Mouse (Mus musculus) embryonic facial prominence, embryonic 14.5 days (tissue): ENCODE results near the gene Ilf2. TPM values are rescaled to one million over a fixed set of nuclear protein-coding genes. Genes with fewer than 3 reads are reported as not detected.

Source experiments
- ATAC-seq: fragments of 200-750 bp; cut with Nextera tagmentation; 2 replicates; pipeline ENCODE4 v1.8.0; 2017; ENCODE audit warnings: low read depth, moderate number of reproducible peaks, moderate TSS enrichment
- DNase-seq: peaks from one replicate; pipeline ENCODE4 v3.0.0-alpha.2; 2015; ENCODE audit warnings: low spot score
- H3K27ac ChIP-seq: fragments of 300-500 bp; sonication (generic); replicated peaks from 2 replicates; pipeline ENCODE4 v1.5.1; 2014; ENCODE audit warnings: low read depth, mild to moderate bottlenecking, low read length, moderate library complexity
- H3K27me3 ChIP-seq: fragments of 300-500 bp; sonication (generic); replicated peaks from 2 replicates; pipeline ENCODE4 v1.6.1; 2014; ENCODE audit warnings: low read length; ENCODE audit not compliant: control insufficient read depth, insufficient read depth
- H3K36me3 ChIP-seq: fragments of 300-500 bp; sonication (generic); 2 replicates; pipeline ENCODE4 v1.6.1; 2014; ENCODE audit warnings: low read length, mixed read lengths; ENCODE audit not compliant: control insufficient read depth, insufficient read depth
- H3K4me1 ChIP-seq: fragments of 300-500 bp; sonication (generic); 2 replicates; pipeline ENCODE4 v1.6.1; 2014; ENCODE audit warnings: antibody characterized with exemption, low read length; ENCODE audit not compliant: control insufficient read depth, insufficient read depth
- H3K4me2 ChIP-seq: fragments of 300-500 bp; sonication (generic); 2 replicates; pipeline ENCODE4 v1.6.1; 2014; ENCODE audit warnings: low read depth, mild to moderate bottlenecking, low read length, moderate library complexity, mixed read lengths
- H3K4me3 ChIP-seq: fragments of 300-500 bp; sonication (generic); 2 replicates; pipeline ENCODE4 v1.5.1; 2014; ENCODE audit warnings: low read depth, mild to moderate bottlenecking, low read length
- H3K9ac ChIP-seq: fragments of 300-500 bp; sonication (generic); 2 replicates; pipeline ENCODE4 v1.6.1; 2014; ENCODE audit warnings: low read depth, mild to moderate bottlenecking, low read length, moderate library complexity, mixed read lengths
- H3K9me3 ChIP-seq: fragments of 300-500 bp; sonication (generic); 2 replicates; pipeline ENCODE4 v1.6.1; 2016; ENCODE audit warnings: low read length; ENCODE audit not compliant: control insufficient read depth
- WGBS: fragments of 180-500 bp; shearing (Covaris S2); extraction: QIAGEN DNeasy Blood & Tissue Kit; methylation state at CpG from one replicate; pipeline ENCODE4 v1.1.7; 2014; 5-methylcytosine and 5-hydroxymethylcytosine counted together
- polyA plus RNA-seq: library from polyadenylated mRNA; unstranded; fragments of >200 nt; fragmentation: Nextera tagmentation; extraction: Ambion mirVana; gene quantifications from 2 replicates; pipeline ENCODE4 v1.2.1, GENCODE M21; 2014

Ilf2 gene
- polyA plus RNA-seq, 1 experiment from 2014 or later = 137 TPM

- Histone ChIP-seq H3K9me3 (no peaks in the 10 kb centered on the region), H3K36me3 (peaks cover 36% of the 10 kb centered on the region), H3K4me2 (peak within 1 kb of the TSS; percentile 64), H3K4me3 (peak within 1 kb of the TSS; percentile 95), H3K27ac (peak within 1 kb of the TSS; percentile 94), H3K27me3 (peaks cover 6% of the 10 kb centered on the region; the same call in 1 of the 2 replicates), H3K4me1 (peaks cover 14% of the 10 kb centered on the region; the same call in 1 of the 2 replicates), H3K9ac (peak within 1 kb of the TSS; percentile 99)
- peak; percentile 92 for ATAC-seq
- under 1% methylated on average over 49 of the region's 66 CpGs for WGBS
- peak; percentile 99 for DNase-seq
Measured at GRCm38 (mm10) chr3:90508950-90509746, 33.2 kb downstream of the Ilf2 start, which contains the start of gene Chtop. Gene Chtop, minus strand, starts transcription at chr3:90509498.

GRCm38 (mm10) chr3:90509747-90510123 lies 33.8 kb downstream of the Ilf2 start:
- no peak for DNase-seq
- H3K9me3 ChIP-seq = no peaks in the 10 kb centered on the region
- peaks cover 30% of the 10 kb centered on the region for H3K36me3 ChIP-seq
- H3K9ac ChIP-seq = no peak overlapping the region
- H3K4me3 ChIP-seq = peak overlapping the region; percentile 95
- H3K4me2 ChIP-seq = peak overlapping the region; percentile 64
- 27% methylated on average over 2 of the region's 2 CpGs for WGBS
- peak overlapping the region; percentile 74; the same call in 1 of the 2 replicates for H3K27ac ChIP-seq
- ATAC-seq = no peak
- peaks cover 6% of the 10 kb centered on the region; the same call in 1 of the 2 replicates for H3K27me3 ChIP-seq
- H3K4me1 ChIP-seq = peaks cover 15% of the 10 kb centered on the region; the same call in 1 of the 2 replicates

GRCm38 (mm10) chr3:90512276-90512675 lies 36.4 kb downstream of the Ilf2 start:
- Histone ChIP-seq H3K9ac (no peak overlapping the region), H3K9me3 (no peaks in the 10 kb centered on the region), H3K4me2 (no peak overlapping the region), H3K36me3 (peaks cover 4% of the 10 kb centered on the region), H3K4me1 (peaks cover 24% of the 10 kb centered on the region), H3K27ac (no peak overlapping the region), H3K4me3 (no peak overlapping the region), H3K27me3 (peaks cover 6% of the 10 kb centered on the region; the same call in 1 of the 2 replicates)
- ATAC-seq (no peak), DNase-seq (no peak)
- WGBS = 80% methylated on average over 5 of the region's 5 CpGs

- DNase-seq (no peak), ATAC-seq (no peak)
- Histone ChIP-seq H3K9me3 (no peaks in the 10 kb centered on the region), H3K36me3 (no peaks in the 10 kb centered on the region), H3K4me1 (peaks cover 16% of the 10 kb centered on the region), H3K27me3 (peaks cover 6% of the 10 kb centered on the region; the same call in 1 of the 2 replicates), H3K4me2 (peak overlapping the region; percentile 5; the same call in 1 of the 2 replicates), H3K4me3 (no peak overlapping the region), H3K27ac (no peak overlapping the region), H3K9ac (no peak overlapping the region)
- WGBS = 74% methylated on average over 9 of the region's 9 CpGs
Measured at GRCm38 (mm10) chr3:90512948-90513642, 37.2 kb downstream of the Ilf2 start.

- Histone ChIP-seq H3K9me3 (no peaks in the 10 kb centered on the region), H3K27me3 (peaks cover 6% of the 10 kb centered on the region; the same call in 1 of the 2 replicates), H3K27ac (no peak within 1 kb of the TSS), H3K4me3 (peak within 1 kb of the TSS; percentile 42), H3K4me1 (peaks cover 15% of the 10 kb centered on the region), H3K4me2 (peak within 1 kb of the TSS; percentile 62), H3K9ac (peak within 1 kb of the TSS; percentile 57), H3K36me3 (no peaks in the 10 kb centered on the region)
- DNase-seq (peak; percentile 43), ATAC-seq (peak; percentile 38)
- WGBS = 4% methylated on average over 24 of the region's 25 CpGs
Measured at GRCm38 (mm10) chr3:90513796-90514590, 38.1 kb downstream of the Ilf2 start, which contains the start of the genes S100a1 and S100a13. Gene S100a1, minus strand, starts transcription at chr3:90514392. Gene S100a13, plus strand, starts transcription at chr3:90514435.

- Histone ChIP-seq H3K27ac (no peak overlapping the region), H3K27me3 (peaks cover 6% of the 10 kb centered on the region; the same call in 1 of the 2 replicates)
- WGBS = 1% methylated on average over 10 of the region's 10 CpGs
Measured at GRCm38 (mm10) chr3:90514691-90515090, 38.8 kb downstream of the Ilf2 start.

GRCm38 (mm10) chr3:90515242-90515641 lies 39.3 kb downstream of the Ilf2 start:
- no peaks in the 10 kb centered on the region for H3K9me3 ChIP-seq
- H3K4me3 ChIP-seq = peak overlapping the region; percentile 42
- no peak overlapping the region for H3K27ac ChIP-seq
- H3K4me2 ChIP-seq = peak overlapping the region; percentile 62
- ATAC-seq = no peak
- peaks cover 15% of the 10 kb centered on the region for H3K4me1 ChIP-seq
- DNase-seq = no peak
- peak overlapping the region; percentile 57 for H3K9ac ChIP-seq
- H3K36me3 ChIP-seq = no peaks in the 10 kb centered on the region
- peaks cover 6% of the 10 kb centered on the region; the same call in 1 of the 2 replicates for H3K27me3 ChIP-seq
- 50% methylated on average over 1 of the region's 1 CpGs for WGBS

More at GRCm38 (mm10) chr3:90514691-90515090, 38.8 kb downstream of the Ilf2 start:
- Histone ChIP-seq H3K9me3 (no peaks in the 10 kb centered on the region), H3K36me3 (no peaks in the 10 kb centered on the region), H3K4me1 (peaks cover 15% of the 10 kb centered on the region), H3K4me2 (peak overlapping the region; percentile 62), H3K9ac (peak overlapping the region; percentile 57), H3K4me3 (peak overlapping the region; percentile 42)
- peak; percentile 88 for DNase-seq
- ATAC-seq = peak; percentile 87

GRCm38 (mm10) chr3:90515789-90516188 lies 39.9 kb downstream of the Ilf2 start:
- H3K27ac ChIP-seq = no peak overlapping the region
- no peaks in the 10 kb centered on the region for H3K9me3 ChIP-seq
- H3K9ac ChIP-seq = no peak overlapping the region
- H3K4me3 ChIP-seq = no peak overlapping the region
- WGBS = 88% methylated on average over 4 of the region's 4 CpGs
- peaks cover 6% of the 10 kb centered on the region; the same call in 1 of the 2 replicates for H3K27me3 ChIP-seq
- no peak for ATAC-seq
- DNase-seq = no peak
- no peaks in the 10 kb centered on the region for H3K36me3 ChIP-seq
- H3K4me2 ChIP-seq = no peak overlapping the region
- H3K4me1 ChIP-seq = peaks cover 15% of the 10 kb centered on the region
